Mouse (Mus musculus) spleen, postnatal 4 days (tissue): ENCODE measurements around the gene Trnp1.

ENCODE experiments used
- DNase-seq, 2 experiments: peaks; one replicate each; pipeline ENCODE4 v3.0.0; 2022; ENCODE audit warnings: low spot score in 2 of 2

Gene Trnp1

DNA sequence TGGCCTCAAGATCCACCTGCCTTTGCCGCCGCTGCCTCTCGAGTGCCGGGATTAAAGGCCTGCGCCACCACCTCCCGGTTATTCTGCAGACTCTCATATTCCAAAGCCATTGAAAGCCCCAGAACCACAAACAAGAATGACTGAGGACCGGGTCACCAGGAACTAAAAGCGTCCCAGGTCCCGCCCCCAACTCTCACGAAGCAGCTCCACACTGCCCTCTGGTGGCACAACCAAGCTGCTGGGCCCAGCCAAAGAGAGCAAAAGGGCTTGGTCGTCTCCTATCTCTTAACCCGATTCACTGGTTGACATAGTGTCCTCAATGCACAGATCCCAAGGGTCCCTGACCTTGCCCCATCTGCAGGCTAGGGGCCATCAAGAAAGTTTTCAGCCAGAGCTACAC lies 3.9 kb downstream of the Trnp1 start:
- peak; percentile 83 to 96 for DNase-seq

DNA sequence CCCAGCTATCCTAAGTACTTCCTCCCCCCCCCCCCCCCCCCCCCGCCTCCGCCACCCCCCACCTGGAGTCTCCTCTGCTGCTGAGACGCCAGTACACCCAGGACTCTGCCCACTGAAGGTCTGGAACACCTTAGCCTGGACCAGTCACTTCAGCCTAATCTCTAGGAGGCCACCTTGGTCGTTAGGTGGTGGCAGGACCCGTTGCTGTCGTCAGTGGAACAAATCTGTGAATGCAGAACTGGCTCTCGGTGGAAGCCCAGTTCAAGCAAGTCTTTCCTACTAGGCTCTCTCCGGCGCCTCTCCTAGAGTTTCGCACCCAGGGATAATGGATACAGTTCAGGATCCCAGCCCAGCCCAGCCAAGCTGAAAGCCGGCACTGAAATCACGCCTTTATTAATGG lies 4.5 kb downstream of the Trnp1 start:
- no peak for DNase-seq

- DNase-seq = no peak
Measured at GRCm38 (mm10) chr4:133491800-133492199, 6.5 kb downstream of the Trnp1 start.

GRCm38 (mm10) chr4:133489489-133490245 lies 8.7 kb downstream of the Trnp1 start:
- DNase-seq = no peak

- DNase-seq = no peak
Measured at GRCm38 (mm10) chr4:133488619-133489392, 9.5 kb downstream of the Trnp1 start.

- no peak for DNase-seq
Measured at GRCm38 (mm10) chr4:133486673-133487357, 11.5 kb downstream of the Trnp1 start.

DNA sequence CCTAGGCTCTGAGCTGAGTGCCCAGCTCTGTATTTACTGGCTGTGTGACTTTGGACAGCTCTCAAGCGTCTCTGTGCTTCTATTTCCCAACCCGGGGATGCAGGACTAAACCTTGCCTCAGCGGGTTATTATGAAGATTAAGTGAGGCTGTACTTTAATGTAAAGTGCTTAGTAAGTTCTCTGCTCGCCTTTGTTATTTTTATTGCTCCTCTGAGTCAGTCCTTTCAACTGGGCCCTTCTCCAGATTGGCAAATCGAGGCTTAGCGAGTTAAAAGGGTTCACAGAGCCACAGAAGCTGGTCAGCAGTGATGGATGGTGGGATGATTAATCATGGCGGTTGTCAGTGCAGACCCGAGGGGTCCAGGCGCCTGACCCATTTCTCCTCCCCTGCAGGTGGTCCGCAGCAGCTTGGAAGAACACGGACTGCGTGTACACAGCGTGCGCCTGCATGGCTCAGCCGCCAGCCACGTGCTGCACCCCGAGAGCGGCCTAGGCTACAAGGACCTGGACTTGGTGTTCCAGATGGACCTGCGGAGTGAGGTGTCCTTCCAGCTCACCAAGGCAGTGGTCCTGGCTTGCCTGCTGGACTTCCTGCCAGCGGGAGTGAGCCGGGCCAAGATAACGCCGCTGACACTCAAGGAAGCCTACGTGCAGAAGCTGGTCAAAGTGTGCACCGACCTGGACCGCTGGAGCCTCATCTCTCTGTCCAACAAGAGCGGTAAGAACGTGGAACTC lies 12.5 kb downstream of the Trnp1 start:
- DNase-seq = no peak

- no peak for DNase-seq
Measured at GRCm38 (mm10) chr4:133484266-133485025, 13.9 kb downstream of the Trnp1 start.

DNA sequence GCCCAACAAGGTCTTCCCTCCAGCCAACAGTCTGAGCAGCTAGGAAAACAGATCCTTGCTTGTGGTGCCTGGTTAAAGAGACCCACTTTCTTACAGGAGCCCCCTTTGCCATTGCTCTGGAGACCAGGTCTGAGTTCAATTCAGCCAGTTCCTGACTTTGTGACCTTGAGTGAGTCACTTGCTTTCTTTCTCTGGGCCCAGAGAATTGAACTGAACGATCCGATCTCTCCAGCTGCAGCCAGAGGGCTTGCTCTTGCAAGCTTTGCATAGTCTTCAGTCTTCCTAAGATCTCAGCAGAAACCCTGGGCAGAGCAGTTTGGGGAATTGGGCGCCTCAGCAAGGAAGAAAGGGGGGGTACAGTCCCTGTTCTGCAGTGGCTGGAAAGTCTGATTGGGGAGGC lies 15.9 kb downstream of the Trnp1 start:
- no peak for DNase-seq

DNA sequence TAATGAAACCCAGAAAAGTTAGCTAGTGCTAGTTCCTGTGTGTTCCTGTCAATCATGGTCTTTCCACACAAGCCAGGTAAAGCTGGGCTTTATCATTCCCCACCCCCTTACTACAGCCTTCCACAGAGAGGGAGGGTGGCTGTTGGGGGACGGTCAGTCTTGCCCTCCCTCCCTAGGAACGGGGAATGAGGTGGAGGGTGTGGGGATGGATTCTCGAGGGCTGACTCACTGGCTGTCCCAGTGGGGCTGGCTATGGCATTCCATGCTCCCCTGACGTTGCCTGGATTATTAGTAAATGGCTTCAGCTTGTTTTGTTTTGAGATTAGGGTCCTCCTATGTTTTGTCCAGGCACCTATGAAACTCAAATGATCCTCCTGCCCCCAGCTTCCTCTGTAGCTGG lies 16.9 kb downstream of the Trnp1 start:
- DNase-seq = no peak

DNA sequence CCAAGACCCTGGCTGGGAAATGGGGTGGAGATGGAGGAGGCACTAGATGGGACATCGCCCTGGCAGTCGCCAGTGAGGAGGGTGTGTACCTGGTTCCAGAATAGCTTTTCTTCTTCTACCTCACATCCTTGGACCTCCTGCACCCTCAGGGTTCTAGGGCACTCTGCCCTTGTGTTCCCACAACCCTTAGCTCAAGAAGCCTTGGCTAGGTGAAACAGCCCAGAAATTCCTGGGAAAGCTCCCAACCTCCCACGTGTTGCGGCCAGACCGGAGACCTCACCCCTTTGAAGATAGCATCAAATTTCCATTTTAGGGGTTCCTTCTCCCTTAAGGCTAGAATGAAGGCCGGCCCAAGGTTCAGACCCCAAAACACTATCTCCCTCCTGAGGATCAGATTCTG lies 17.6 kb downstream of the Trnp1 start:
- no peak for DNase-seq

DNA sequence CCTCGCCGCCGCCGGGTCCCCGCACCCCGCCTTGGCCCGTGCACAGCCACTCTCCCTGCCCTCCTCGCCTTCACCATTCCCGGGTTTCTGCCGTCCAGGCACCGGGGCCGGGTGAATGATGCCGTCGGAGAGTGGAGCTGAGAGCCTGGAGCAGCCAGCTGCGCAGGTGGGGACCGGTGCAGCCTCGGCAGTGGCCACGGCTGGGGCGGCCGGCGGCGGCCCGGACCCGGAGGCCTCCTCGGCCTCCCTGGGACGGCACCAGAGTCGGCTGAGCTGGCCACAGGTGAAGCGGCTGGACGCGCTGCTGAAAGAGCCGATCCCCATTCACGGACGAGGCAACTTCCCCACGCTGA lies 18.2 kb downstream of the Trnp1 start:
- no peak for DNase-seq

- DNase-seq = peak; percentile 92 to 95
Measured at GRCm38 (mm10) chr4:133479458-133480184, 18.7 kb downstream of the Trnp1 start, which contains the start of gene Tent5b. TSS of gene Tent5b (plus strand) at chr4:133480132.

DNA sequence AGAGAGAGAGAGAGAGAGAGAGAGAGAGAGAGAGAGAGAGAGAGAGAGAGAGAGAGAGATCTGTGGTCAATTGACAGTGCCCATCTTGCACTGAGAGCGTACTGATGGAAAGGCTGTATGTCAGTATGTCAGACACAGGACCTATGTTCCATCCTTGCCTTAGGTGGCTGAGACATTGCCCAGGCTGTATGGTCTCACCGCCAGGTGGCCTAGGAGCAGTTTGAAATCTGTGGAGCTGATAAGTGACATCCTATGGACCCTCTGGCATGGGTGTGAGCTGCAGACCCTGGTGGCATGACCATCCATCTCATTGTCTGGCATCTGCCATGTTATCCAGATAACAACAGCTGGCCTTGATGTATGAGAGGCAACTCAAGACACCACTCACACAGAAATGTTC lies 24.5 kb downstream of the Trnp1 start:
- DNase-seq = no peak

DNA sequence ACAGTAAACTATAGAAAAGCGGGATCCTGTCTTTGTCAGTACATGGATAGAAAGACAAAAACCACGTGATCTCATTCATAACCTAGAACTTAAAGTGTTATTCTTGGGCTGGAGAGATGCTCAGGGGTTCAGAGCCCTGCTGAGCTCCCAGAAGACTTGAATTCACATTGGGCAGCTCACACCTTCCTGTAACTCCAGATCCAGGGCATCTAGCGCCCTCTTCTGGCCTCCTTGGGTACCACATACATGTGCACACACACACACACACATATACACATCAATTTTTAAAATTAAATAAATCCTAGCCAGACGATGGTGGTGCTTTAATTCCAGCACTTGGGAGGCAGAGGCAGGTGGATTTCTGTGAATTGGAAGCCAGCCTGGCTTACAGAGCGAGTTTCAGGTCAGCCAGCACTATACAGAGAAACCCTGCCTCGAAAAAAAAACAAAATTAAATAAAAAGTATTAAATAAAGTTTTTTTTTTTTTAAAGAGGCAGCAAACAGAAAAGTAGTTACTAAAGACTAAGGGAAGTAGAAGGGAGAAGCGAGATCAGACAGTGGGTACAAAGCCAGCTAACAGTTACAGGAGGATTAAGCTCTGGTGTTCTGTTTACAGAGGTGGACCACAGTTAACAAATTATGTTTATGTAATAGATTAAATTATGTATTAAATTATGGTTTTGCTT lies 27.1 kb downstream of the Trnp1 start:
- no peak for DNase-seq

DNA sequence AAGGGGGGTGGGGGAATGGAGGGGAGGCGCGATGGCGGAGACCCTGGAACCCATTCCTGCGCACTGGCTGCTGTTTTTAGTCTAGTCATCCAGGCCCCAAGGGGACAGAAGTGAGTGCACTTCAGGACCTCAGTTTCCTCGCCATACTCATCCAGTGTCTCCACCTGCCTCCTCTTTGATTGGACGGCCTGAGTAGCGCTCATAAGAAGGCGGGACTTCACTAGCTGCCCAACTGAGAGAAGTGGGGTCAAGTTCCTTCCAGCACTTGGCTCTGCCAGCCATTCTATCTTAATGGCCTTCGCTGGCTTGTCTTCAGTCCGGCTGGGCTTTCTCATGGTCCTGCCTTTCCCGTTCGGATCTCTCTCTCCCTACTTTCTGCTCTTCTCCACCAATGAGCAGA lies 29.2 kb downstream of the Trnp1 start:
- no peak for DNase-seq

GRCm38 (mm10) chr4:133468080-133468479 lies 30.3 kb downstream of the Trnp1 start:
- peak; percentile 58 to 79 for DNase-seq

GRCm38 (mm10) chr4:133463184-133463583 lies 35.2 kb downstream of the Trnp1 start:
- no peak for DNase-seq

- no peak for DNase-seq
Measured at GRCm38 (mm10) chr4:133461362-133461761, 37.0 kb downstream of the Trnp1 start.

- DNase-seq = no peak
Measured at GRCm38 (mm10) chr4:133460796-133461325, 37.5 kb downstream of the Trnp1 start.
